Mouse (Mus musculus): ENCODE results near the gene Slc6a3. TPM values are rescaled to one million over a fixed set of nuclear protein-coding genes. Genes with fewer than 3 reads are reported as not detected.

The Slc6a3 gene
- total RNA-seq (2014; rRNA removed; ENCODE audit: low replicate concordance) = not detected in 2 replicates
- polyA plus RNA-seq (2015; fragmentation: Nextera tagmentation; extraction: Ambion mirVana) = not detected in 2 replicates

DNA sequence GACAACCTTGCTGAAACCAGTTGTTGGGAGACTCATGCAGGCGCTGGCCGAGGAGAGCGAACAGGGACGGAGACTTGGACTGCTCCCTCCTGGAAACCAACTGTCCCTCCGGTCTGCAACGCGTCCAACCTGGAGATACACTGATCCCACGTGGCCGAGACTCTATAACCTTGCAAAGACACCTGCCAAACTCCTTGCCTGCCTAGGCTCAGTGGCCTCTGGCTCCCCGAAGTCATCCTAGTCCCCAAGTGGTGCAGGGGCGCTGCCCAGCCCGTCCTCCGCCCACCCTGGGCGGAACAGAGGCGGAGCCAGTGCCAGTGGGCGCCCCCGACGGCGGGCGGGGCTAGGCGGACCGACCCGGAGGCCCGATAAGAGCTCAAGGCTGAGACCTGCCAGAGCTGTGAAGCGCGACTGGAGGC is at the start of gene Slc6a3:
TSS of gene Slc6a3 (plus strand) at position 345 of the 419 bp plus-strand sequence.
- DNase-seq (ENCODE audit: low spot score) = no peak
- Histone ChIP-seq H3K4me3 (ENCODE audit: low read depth, low read length) (peak within 1 kb of the TSS; percentile 45), H3K9ac (replicated peaks; ENCODE audit: low read depth, low read length) (no peak within 1 kb of the TSS; the same call in 1 of the 2 replicates), H3K4me1 (ENCODE audit: control insufficient read depth, insufficient read depth) (peaks cover 8% of the 10 kb centered on the region; the same call in 1 of the 2 replicates), H3K36me3 (replicated peaks; ENCODE audit: control insufficient read depth, insufficient read depth, low read length) (no peaks in the 10 kb centered on the region), H3K4me2 (ENCODE audit: low read depth, low read length) (peak within 1 kb of the TSS; percentile 69), H3K27ac (ENCODE audit: low read depth) (no peak within 1 kb of the TSS), H3K9me3 (replicated peaks; ENCODE audit: control insufficient read depth, low read length) (no peaks in the 10 kb centered on the region), H3K27me3 (ENCODE audit: control insufficient read depth, insufficient read depth, low read length) (peaks cover 51% of the 10 kb centered on the region)
- TF ChIP-seq CTCF (IDR thresholded peaks at IDR 0.05; ENCODE audit: low read depth) = no peak
- no peak for TF ChIP-seq EP300 (IDR thresholded peaks at IDR 0.05; ENCODE audit: low read depth)
- peak; percentile 36; the same call in 1 of the 2 replicates for ATAC-seq (ENCODE audit: insufficient read depth, low read depth)
- under 1% methylated on average over 26 of the region's 26 CpGs for WGBS

DNA sequence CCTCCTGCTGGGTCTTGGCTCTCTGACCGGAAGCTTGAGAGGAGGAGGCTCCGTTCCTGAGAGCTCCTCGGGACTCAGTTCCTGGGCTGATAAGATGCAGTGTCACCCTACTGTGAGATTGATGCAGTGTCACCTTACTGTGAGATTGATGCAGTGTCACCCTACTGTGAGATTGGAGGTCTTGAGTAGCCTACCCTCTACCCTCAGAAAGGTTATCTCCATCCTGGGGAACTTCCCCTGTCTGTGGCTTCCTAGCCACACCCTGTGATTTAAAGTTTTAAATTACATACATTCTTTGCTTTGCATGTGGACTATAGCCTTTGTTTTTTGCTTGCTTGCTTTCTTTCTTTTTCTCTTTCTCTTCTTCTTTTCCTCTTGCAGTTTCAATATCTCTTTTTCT is 48.4 kb upstream of the Slc6a3 start:
- no peak for ATAC-seq (ENCODE audit: insufficient read depth, low read depth)
- Histone ChIP-seq H3K36me3 (replicated peaks; ENCODE audit: control insufficient read depth, insufficient read depth, low read length) (peaks cover 19% of the 10 kb centered on the region), H3K4me2 (ENCODE audit: low read depth, low read length) (no peak overlapping the region), H3K27me3 (ENCODE audit: control insufficient read depth, insufficient read depth, low read length) (no peaks in the 10 kb centered on the region), H3K4me3 (ENCODE audit: low read depth, low read length) (no peak overlapping the region), H3K27ac (ENCODE audit: low read depth) (no peak overlapping the region), H3K9ac (replicated peaks; ENCODE audit: low read depth, low read length) (no peak overlapping the region), H3K9me3 (replicated peaks; ENCODE audit: control insufficient read depth, low read length) (no peaks in the 10 kb centered on the region), H3K4me1 (ENCODE audit: control insufficient read depth, insufficient read depth) (no peaks in the 10 kb centered on the region)
- TF ChIP-seq EP300 (IDR thresholded peaks at IDR 0.05; ENCODE audit: low read depth) = no peak
- no peak for TF ChIP-seq CTCF (IDR thresholded peaks at IDR 0.05; ENCODE audit: low read depth)
- 25% methylated on average over 3 of the region's 3 CpGs for WGBS
- DNase-seq (ENCODE audit: low spot score) = no peak

DNA sequence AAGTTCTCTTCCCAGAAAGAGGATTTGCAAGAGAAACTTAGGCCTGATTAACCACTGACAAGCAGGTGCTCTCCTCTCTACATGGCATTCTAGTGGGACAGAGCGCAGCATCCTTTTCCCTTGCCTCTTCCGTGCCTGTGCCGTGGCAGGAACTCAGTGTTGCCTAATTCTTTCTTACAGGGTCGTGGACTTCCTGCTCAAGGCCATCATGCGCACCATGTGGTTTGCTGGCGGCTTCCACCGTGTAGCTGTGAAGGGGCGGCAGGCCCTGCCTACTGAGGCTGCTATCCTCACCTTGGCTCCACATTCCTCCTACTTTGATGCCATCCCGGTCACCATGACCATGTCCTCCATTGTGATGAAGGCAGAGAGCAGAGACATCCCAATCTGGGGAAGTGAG is 47.8 kb upstream of the Slc6a3 start:
- H3K27ac ChIP-seq (ENCODE audit: low read depth) = no peak overlapping the region
- H3K4me2 ChIP-seq (ENCODE audit: low read depth, low read length) = no peak overlapping the region
- no peaks in the 10 kb centered on the region for H3K9me3 ChIP-seq (replicated peaks; ENCODE audit: control insufficient read depth, low read length)
- no peak overlapping the region for H3K9ac ChIP-seq (replicated peaks; ENCODE audit: low read depth, low read length)
- TF ChIP-seq CTCF (IDR thresholded peaks at IDR 0.05; ENCODE audit: low read depth) = no peak
- TF ChIP-seq EP300 (IDR thresholded peaks at IDR 0.05; ENCODE audit: low read depth) = no peak
- no peaks in the 10 kb centered on the region for H3K4me1 ChIP-seq (ENCODE audit: control insufficient read depth, insufficient read depth)
- ATAC-seq (ENCODE audit: insufficient read depth, low read depth) (no peak), DNase-seq (ENCODE audit: low spot score) (no peak)
- peaks cover 19% of the 10 kb centered on the region for H3K36me3 ChIP-seq (replicated peaks; ENCODE audit: control insufficient read depth, insufficient read depth, low read length)
- H3K27me3 ChIP-seq (ENCODE audit: control insufficient read depth, insufficient read depth, low read length) = no peaks in the 10 kb centered on the region
- no peak overlapping the region for H3K4me3 ChIP-seq (ENCODE audit: low read depth, low read length)
- WGBS = 81% methylated on average over 9 of the region's 9 CpGs

DNA sequence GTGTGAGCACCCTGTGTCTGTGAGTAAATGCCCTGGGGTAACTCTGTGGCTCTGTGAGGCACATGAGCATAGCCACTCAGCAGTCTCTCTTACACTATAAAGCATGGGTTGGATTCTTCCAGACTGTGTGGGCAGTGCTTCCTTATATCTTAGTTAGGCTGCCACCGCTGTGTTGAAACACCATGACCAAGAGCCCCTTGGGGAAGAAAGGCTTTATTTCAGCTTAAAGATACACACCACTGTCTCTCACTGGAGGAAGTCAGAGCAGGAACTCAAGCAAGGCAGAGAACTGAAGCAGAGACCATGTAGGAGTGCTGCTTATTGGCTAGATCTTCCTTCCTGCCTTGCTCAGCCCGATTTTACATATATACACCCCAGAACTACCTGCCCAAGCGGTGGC is 46.6 kb upstream of the Slc6a3 start:
- no peak for ATAC-seq (ENCODE audit: insufficient read depth, low read depth)
- Histone ChIP-seq H3K4me3 (ENCODE audit: low read depth, low read length) (no peak overlapping the region), H3K27me3 (ENCODE audit: control insufficient read depth, insufficient read depth, low read length) (no peaks in the 10 kb centered on the region), H3K4me1 (ENCODE audit: control insufficient read depth, insufficient read depth) (no peaks in the 10 kb centered on the region), H3K4me2 (ENCODE audit: low read depth, low read length) (no peak overlapping the region), H3K9ac (replicated peaks; ENCODE audit: low read depth, low read length) (no peak overlapping the region), H3K27ac (ENCODE audit: low read depth) (no peak overlapping the region), H3K9me3 (replicated peaks; ENCODE audit: control insufficient read depth, low read length) (no peaks in the 10 kb centered on the region), H3K36me3 (replicated peaks; ENCODE audit: control insufficient read depth, insufficient read depth, low read length) (peaks cover 19% of the 10 kb centered on the region)
- WGBS = 74% methylated on average over 3 of the region's 3 CpGs
- DNase-seq (ENCODE audit: low spot score) = no peak
- TF ChIP-seq CTCF (IDR thresholded peaks at IDR 0.05; ENCODE audit: low read depth) = no peak
- TF ChIP-seq EP300 (IDR thresholded peaks at IDR 0.05; ENCODE audit: low read depth) = no peak

DNA sequence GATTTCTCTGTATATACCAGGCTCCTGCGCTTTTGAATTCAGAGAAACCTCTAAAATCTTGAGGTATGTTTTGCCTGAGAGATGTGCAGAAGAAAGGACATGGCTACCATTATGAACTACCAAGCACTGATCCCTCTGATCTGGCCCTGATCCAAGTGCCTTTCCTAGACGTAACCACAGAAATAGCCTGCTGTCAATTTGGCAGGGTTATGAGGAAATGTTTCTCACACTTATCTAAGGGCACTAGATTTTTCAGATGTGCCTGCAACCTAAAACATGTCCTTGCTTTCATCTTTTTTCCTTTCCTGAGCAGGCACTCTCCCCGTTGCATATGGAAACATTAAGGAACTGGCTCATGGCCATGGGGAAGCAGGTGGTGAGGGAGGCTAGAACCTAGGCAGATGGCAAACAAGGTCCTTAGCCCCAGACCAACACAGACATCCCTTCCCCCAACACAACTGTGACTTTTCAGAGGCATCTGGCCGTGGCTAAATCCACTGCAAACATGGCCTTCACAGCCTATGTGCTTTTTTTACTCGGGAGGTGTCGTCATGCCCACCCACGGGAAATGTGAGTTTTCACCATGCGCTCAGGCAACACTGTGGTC is 45.9 kb upstream of the Slc6a3 start:
- DNase-seq (ENCODE audit: low spot score) (no peak), ATAC-seq (ENCODE audit: insufficient read depth, low read depth) (no peak)
- H3K9ac ChIP-seq (replicated peaks; ENCODE audit: low read depth, low read length) = no peak overlapping the region
- WGBS = 70% methylated on average over 8 of the region's 8 CpGs
- H3K4me2 ChIP-seq (ENCODE audit: low read depth, low read length) = no peak overlapping the region
- peaks cover 19% of the 10 kb centered on the region for H3K36me3 ChIP-seq (replicated peaks; ENCODE audit: control insufficient read depth, insufficient read depth, low read length)
- H3K27ac ChIP-seq (ENCODE audit: low read depth) = no peak overlapping the region
- TF ChIP-seq EP300 (IDR thresholded peaks at IDR 0.05; ENCODE audit: low read depth) (no peak), CTCF (IDR thresholded peaks at IDR 0.05; ENCODE audit: low read depth) (no peak)
- H3K4me1 ChIP-seq (ENCODE audit: control insufficient read depth, insufficient read depth) = no peaks in the 10 kb centered on the region
- no peak overlapping the region for H3K4me3 ChIP-seq (ENCODE audit: low read depth, low read length)
- H3K27me3 ChIP-seq (ENCODE audit: control insufficient read depth, insufficient read depth, low read length) = no peaks in the 10 kb centered on the region
- H3K9me3 ChIP-seq (replicated peaks; ENCODE audit: control insufficient read depth, low read length) = no peaks in the 10 kb centered on the region

DNA sequence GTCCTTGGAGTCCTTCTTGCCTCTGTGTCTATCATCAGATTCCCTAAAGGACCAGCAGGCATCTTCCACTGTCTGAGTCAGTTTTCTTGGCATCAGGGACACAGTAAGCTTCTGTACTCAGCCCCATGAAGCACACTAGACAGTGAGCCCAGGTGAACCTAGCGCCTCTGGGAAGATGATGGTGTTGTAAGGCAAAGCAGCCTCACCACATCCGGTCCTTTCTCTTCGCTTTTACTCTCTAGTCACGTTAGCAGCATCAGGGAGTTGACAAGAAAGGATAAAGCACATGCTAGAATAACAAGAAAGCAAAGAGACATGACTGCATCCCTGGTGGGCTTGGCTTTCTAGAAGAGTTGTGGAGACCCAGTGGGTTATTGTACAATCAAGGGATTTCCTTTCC is 43.4 kb upstream of the Slc6a3 start:
- H3K27me3 ChIP-seq (ENCODE audit: control insufficient read depth, insufficient read depth, low read length) = no peaks in the 10 kb centered on the region
- H3K4me1 ChIP-seq (ENCODE audit: control insufficient read depth, insufficient read depth) = no peaks in the 10 kb centered on the region
- WGBS = 85% methylated on average over 4 of the region's 4 CpGs
- peaks cover 14% of the 10 kb centered on the region; the same call in 1 of the 2 replicates for H3K36me3 ChIP-seq (replicated peaks; ENCODE audit: control insufficient read depth, insufficient read depth, low read length)
- no peak overlapping the region for H3K4me3 ChIP-seq (ENCODE audit: low read depth, low read length)
- DNase-seq (ENCODE audit: low spot score) = no peak
- no peaks in the 10 kb centered on the region for H3K9me3 ChIP-seq (replicated peaks; ENCODE audit: control insufficient read depth, low read length)
- ATAC-seq (ENCODE audit: insufficient read depth, low read depth) = no peak
- H3K9ac ChIP-seq (replicated peaks; ENCODE audit: low read depth, low read length) = no peak overlapping the region
- H3K27ac ChIP-seq (ENCODE audit: low read depth) = no peak overlapping the region
- TF ChIP-seq CTCF (IDR thresholded peaks at IDR 0.05; ENCODE audit: low read depth) = no peak
- no peak for TF ChIP-seq EP300 (IDR thresholded peaks at IDR 0.05; ENCODE audit: low read depth)
- H3K4me2 ChIP-seq (ENCODE audit: low read depth, low read length) = no peak overlapping the region
